Mouse (Mus musculus): Measurements from ENCODE around the gene Rxrg. TPM values are rescaled to one million over a fixed set of nuclear protein-coding genes. Genes with fewer than 3 reads are reported as not detected.

Rxrg gene
- polyA plus RNA-seq, 1 experiment = 1.6 TPM

GRCm38 (mm10) chr1:167638901-167639300 is 40.7 kb downstream of the Rxrg start:
- 85% methylated on average over 9 of the region's 9 CpGs for WGBS
- no peaks in the 10 kb centered on the region for H3K27me3 ChIP-seq (ENCODE audit: control insufficient read depth, insufficient read depth, low read length)

GRCm38 (mm10) chr1:167644866-167645537 is 46.8 kb downstream of the Rxrg start:
- no peaks in the 10 kb centered on the region for H3K27me3 ChIP-seq (ENCODE audit: control insufficient read depth, insufficient read depth, low read length)
- WGBS = 20% methylated on average over 16 of the region's 16 CpGs
- no peaks in the 10 kb centered on the region for H3K36me3 ChIP-seq (ENCODE audit: control insufficient read depth, insufficient read depth, low read length)
- TF ChIP-seq CTCF (IDR thresholded peaks at IDR 0.05; ENCODE audit: extremely low read depth, insufficient read depth, insufficient read length, insufficient replicate concordance) (peak; percentile 52; the same call in 1 of the 2 replicates), POLR2A (IDR thresholded peaks at IDR 0.05; ENCODE audit: low read depth, low read length) (no peak)
- H3K4me3 ChIP-seq (ENCODE audit: extremely low read depth, insufficient read depth, insufficient read length) = no peak overlapping the region
- H3K4me1 ChIP-seq (ENCODE audit: control insufficient read depth, insufficient read depth, insufficient read length) = no peaks in the 10 kb centered on the region
- DNase-seq (ENCODE audit: low read depth in 1 of 2, low spot score in 2 of 2) = no peak
- H3K27ac ChIP-seq (ENCODE audit: insufficient read depth, low read length) = no peak overlapping the region

More at GRCm38 (mm10) chr1:167638901-167639300, 40.7 kb downstream of the Rxrg start:
- TF ChIP-seq POLR2A (IDR thresholded peaks at IDR 0.05; ENCODE audit: low read depth, low read length) (no peak), CTCF (IDR thresholded peaks at IDR 0.05; ENCODE audit: extremely low read depth, insufficient read depth, insufficient read length, insufficient replicate concordance) (no peak)
- no peaks in the 10 kb centered on the region for H3K36me3 ChIP-seq (ENCODE audit: control insufficient read depth, insufficient read depth, low read length)
- no peak for DNase-seq (ENCODE audit: low read depth in 1 of 2, low spot score in 2 of 2)
- no peaks in the 10 kb centered on the region for H3K4me1 ChIP-seq (ENCODE audit: control insufficient read depth, insufficient read depth, insufficient read length)
- H3K4me3 ChIP-seq (ENCODE audit: extremely low read depth, insufficient read depth, insufficient read length) = no peak overlapping the region
- no peak overlapping the region for H3K27ac ChIP-seq (ENCODE audit: insufficient read depth, low read length)

DNA sequence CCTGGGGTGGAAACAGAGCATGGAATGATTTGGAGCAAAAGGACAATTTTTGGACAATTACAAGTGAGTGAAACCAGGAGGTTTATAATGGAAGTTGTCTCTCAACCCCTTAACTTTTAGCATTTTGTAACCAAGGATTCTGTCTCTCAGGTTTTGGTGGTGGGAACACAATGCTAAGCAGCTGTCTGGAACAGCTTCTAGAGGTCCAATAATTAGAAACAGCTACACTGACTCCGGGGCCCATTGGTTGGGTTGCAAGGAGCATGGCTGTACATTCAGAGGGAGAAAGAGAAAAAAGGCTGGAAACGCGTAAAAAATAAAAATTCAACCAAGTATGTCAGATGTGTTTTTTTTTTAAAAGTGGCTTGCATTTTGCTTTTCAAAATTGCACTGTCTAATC is 50.5 kb downstream of the Rxrg start:
- no peaks in the 10 kb centered on the region for H3K36me3 ChIP-seq (ENCODE audit: control insufficient read depth, insufficient read depth, low read length)
- no peaks in the 10 kb centered on the region for H3K27me3 ChIP-seq (ENCODE audit: control insufficient read depth, insufficient read depth, low read length)
- no peak overlapping the region for H3K27ac ChIP-seq (ENCODE audit: insufficient read depth, low read length)
- TF ChIP-seq CTCF (IDR thresholded peaks at IDR 0.05; ENCODE audit: extremely low read depth, insufficient read depth, insufficient read length, insufficient replicate concordance) = no peak
- no peak for TF ChIP-seq POLR2A (IDR thresholded peaks at IDR 0.05; ENCODE audit: low read depth, low read length)
- no peak overlapping the region for H3K4me3 ChIP-seq (ENCODE audit: extremely low read depth, insufficient read depth, insufficient read length)
- DNase-seq (ENCODE audit: low read depth in 1 of 2, low spot score in 2 of 2) = no peak
- no peaks in the 10 kb centered on the region for H3K4me1 ChIP-seq (ENCODE audit: control insufficient read depth, insufficient read depth, insufficient read length)
- 87% methylated on average over 3 of the region's 3 CpGs for WGBS

- no peaks in the 10 kb centered on the region for H3K4me1 ChIP-seq (ENCODE audit: control insufficient read depth, insufficient read depth, insufficient read length)
- TF ChIP-seq CTCF (IDR thresholded peaks at IDR 0.05; ENCODE audit: extremely low read depth, insufficient read depth, insufficient read length, insufficient replicate concordance) (no peak), POLR2A (IDR thresholded peaks at IDR 0.05; ENCODE audit: low read depth, low read length) (no peak)
Measured at GRCm38 (mm10) chr1:167649122-167649633, 51.0 kb downstream of the Rxrg start.

DNA sequence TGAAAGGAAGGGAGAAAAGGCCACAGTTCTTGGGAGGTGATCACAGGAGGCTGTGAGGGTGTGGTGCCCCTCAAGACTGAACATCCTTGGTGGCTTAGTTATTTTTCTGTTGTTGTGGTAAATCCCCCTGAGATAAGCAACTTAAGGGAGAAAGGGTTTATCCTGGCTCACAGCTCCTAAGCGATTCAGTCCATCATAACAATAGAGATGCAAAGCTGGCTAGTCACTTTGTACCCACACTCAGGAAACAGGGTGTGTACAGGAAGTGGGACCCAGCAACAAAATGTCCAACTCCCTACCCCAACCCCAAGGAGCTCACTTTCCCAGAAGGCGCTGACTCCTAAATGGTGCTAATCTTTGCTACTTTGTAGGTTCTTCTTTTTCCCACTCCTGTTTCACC is 54.2 kb downstream of the Rxrg start:
- TF ChIP-seq CTCF (IDR thresholded peaks at IDR 0.05; ENCODE audit: extremely low read depth, insufficient read depth, insufficient read length, insufficient replicate concordance) (no peak), POLR2A (IDR thresholded peaks at IDR 0.05; ENCODE audit: low read depth, low read length) (no peak)
- WGBS = 61% methylated on average over 2 of the region's 2 CpGs
- Histone ChIP-seq H3K27me3 (ENCODE audit: control insufficient read depth, insufficient read depth, low read length) (no peaks in the 10 kb centered on the region), H3K4me1 (ENCODE audit: control insufficient read depth, insufficient read depth, insufficient read length) (no peaks in the 10 kb centered on the region), H3K27ac (ENCODE audit: insufficient read depth, low read length) (no peak overlapping the region), H3K4me3 (ENCODE audit: extremely low read depth, insufficient read depth, insufficient read length) (no peak overlapping the region), H3K36me3 (ENCODE audit: control insufficient read depth, insufficient read depth, low read length) (no peaks in the 10 kb centered on the region)
- no peak for DNase-seq (ENCODE audit: low read depth in 1 of 2, low spot score in 2 of 2)

More at GRCm38 (mm10) chr1:167649122-167649633, 51.0 kb downstream of the Rxrg start:
- Histone ChIP-seq H3K36me3 (ENCODE audit: control insufficient read depth, insufficient read depth, low read length) (no peaks in the 10 kb centered on the region), H3K27ac (ENCODE audit: insufficient read depth, low read length) (no peak overlapping the region), H3K4me3 (ENCODE audit: extremely low read depth, insufficient read depth, insufficient read length) (no peak overlapping the region), H3K27me3 (ENCODE audit: control insufficient read depth, insufficient read depth, low read length) (no peaks in the 10 kb centered on the region)
- 63% methylated on average over 11 of the region's 11 CpGs for WGBS
- DNase-seq (ENCODE audit: low read depth in 1 of 2, low spot score in 2 of 2) = no peak

- H3K36me3 ChIP-seq (ENCODE audit: control insufficient read depth, insufficient read depth, low read length) = no peaks in the 10 kb centered on the region
- no peaks in the 10 kb centered on the region for H3K4me1 ChIP-seq (ENCODE audit: control insufficient read depth, insufficient read depth, insufficient read length)
- no peak for TF ChIP-seq POLR2A (IDR thresholded peaks at IDR 0.05; ENCODE audit: low read depth, low read length)
- TF ChIP-seq CTCF (IDR thresholded peaks at IDR 0.05; ENCODE audit: extremely low read depth, insufficient read depth, insufficient read length, insufficient replicate concordance) = no peak
- H3K4me3 ChIP-seq (ENCODE audit: extremely low read depth, insufficient read depth, insufficient read length) = no peak overlapping the region
- 97% methylated on average over 3 of the region's 3 CpGs for WGBS
- H3K27me3 ChIP-seq (ENCODE audit: control insufficient read depth, insufficient read depth, low read length) = peaks cover 2% of the 10 kb centered on the region
- DNase-seq (ENCODE audit: low read depth in 1 of 2, low spot score in 2 of 2) = no peak
- H3K27ac ChIP-seq (ENCODE audit: insufficient read depth, low read length) = no peak overlapping the region
Measured at GRCm38 (mm10) chr1:167659065-167659464, 60.9 kb downstream of the Rxrg start.

DNA sequence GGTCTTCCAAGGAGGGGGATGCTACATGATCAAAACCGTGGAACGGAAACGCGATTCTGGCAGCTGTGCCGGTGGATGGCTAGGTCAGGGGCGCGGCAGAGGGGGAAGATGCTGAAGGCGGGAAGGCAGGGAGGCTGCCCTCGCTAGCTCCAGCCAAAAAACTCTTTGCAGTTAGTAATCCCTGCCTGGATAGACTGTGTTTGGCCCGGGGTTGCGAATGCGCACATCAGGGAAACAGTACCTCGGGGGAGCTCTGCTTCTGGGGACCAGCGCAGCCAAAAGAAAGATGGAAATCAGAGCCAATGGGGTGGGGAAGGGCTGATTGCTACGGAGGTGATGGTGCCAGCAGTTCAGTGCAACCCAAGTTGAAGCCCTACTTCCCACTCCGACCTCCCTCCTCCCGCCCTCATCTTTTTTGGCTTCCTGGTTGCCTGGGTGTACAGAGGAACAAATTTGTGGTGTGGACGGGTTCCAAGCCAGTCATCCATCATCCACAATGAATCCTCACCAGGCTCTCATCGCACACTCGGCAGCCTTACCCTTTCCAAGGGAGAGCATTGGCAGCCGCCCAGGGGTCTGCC is 62.4 kb downstream of the Rxrg start:
- no peak for TF ChIP-seq CTCF (IDR thresholded peaks at IDR 0.05; ENCODE audit: extremely low read depth, insufficient read depth, insufficient read length, insufficient replicate concordance)
- TF ChIP-seq POLR2A (IDR thresholded peaks at IDR 0.05; ENCODE audit: low read depth, low read length) = no peak
- peaks cover 2% of the 10 kb centered on the region for H3K27me3 ChIP-seq (ENCODE audit: control insufficient read depth, insufficient read depth, low read length)
- DNase-seq (ENCODE audit: low read depth in 1 of 2, low spot score in 2 of 2) = no peak
- H3K27ac ChIP-seq (ENCODE audit: insufficient read depth, low read length) = no peak overlapping the region
- 5% methylated on average over 21 of the region's 21 CpGs for WGBS
- H3K4me3 ChIP-seq (ENCODE audit: extremely low read depth, insufficient read depth, insufficient read length) = no peak overlapping the region
- H3K4me1 ChIP-seq (ENCODE audit: control insufficient read depth, insufficient read depth, insufficient read length) = no peaks in the 10 kb centered on the region
- H3K36me3 ChIP-seq (ENCODE audit: control insufficient read depth, insufficient read depth, low read length) = no peaks in the 10 kb centered on the region

Measured in spleen, adult 2 months (tissue).